Mouse (Mus musculus) embryonic facial prominence, embryonic 14.5 days (tissue): ENCODE results near the gene Cwc27. TPM values are rescaled to one million over a fixed set of nuclear protein-coding genes. Genes with fewer than 3 reads are reported as not detected.
A peak's percentile ranks its signal among the peaks of the same experiment; 100 is the strongest.

Source experiments
- ATAC-seq: fragments of 200-750 bp; cut with Nextera tagmentation; 2 replicates; pipeline ENCODE4 v1.8.0; 2017; ENCODE audit warnings: low read depth, moderate number of reproducible peaks, moderate TSS enrichment
- DNase-seq: peaks from one replicate; pipeline ENCODE4 v3.0.0-alpha.2; 2015; ENCODE audit warnings: low spot score
- H3K27ac ChIP-seq: fragments of 300-500 bp; sonication (generic); replicated peaks from 2 replicates; pipeline ENCODE4 v1.5.1; 2014; ENCODE audit warnings: low read depth, mild to moderate bottlenecking, low read length, moderate library complexity
- H3K27me3 ChIP-seq: fragments of 300-500 bp; sonication (generic); replicated peaks from 2 replicates; pipeline ENCODE4 v1.6.1; 2014; ENCODE audit warnings: low read length; ENCODE audit not compliant: control insufficient read depth, insufficient read depth
- H3K36me3 ChIP-seq: fragments of 300-500 bp; sonication (generic); 2 replicates; pipeline ENCODE4 v1.6.1; 2014; ENCODE audit warnings: low read length, mixed read lengths; ENCODE audit not compliant: control insufficient read depth, insufficient read depth
- H3K4me1 ChIP-seq: fragments of 300-500 bp; sonication (generic); 2 replicates; pipeline ENCODE4 v1.6.1; 2014; ENCODE audit warnings: antibody characterized with exemption, low read length; ENCODE audit not compliant: control insufficient read depth, insufficient read depth
- H3K4me2 ChIP-seq: fragments of 300-500 bp; sonication (generic); 2 replicates; pipeline ENCODE4 v1.6.1; 2014; ENCODE audit warnings: low read depth, mild to moderate bottlenecking, low read length, moderate library complexity, mixed read lengths
- H3K4me3 ChIP-seq: fragments of 300-500 bp; sonication (generic); 2 replicates; pipeline ENCODE4 v1.5.1; 2014; ENCODE audit warnings: low read depth, mild to moderate bottlenecking, low read length
- H3K9ac ChIP-seq: fragments of 300-500 bp; sonication (generic); 2 replicates; pipeline ENCODE4 v1.6.1; 2014; ENCODE audit warnings: low read depth, mild to moderate bottlenecking, low read length, moderate library complexity, mixed read lengths
- H3K9me3 ChIP-seq: fragments of 300-500 bp; sonication (generic); 2 replicates; pipeline ENCODE4 v1.6.1; 2016; ENCODE audit warnings: low read length; ENCODE audit not compliant: control insufficient read depth
- WGBS: fragments of 180-500 bp; shearing (Covaris S2); extraction: QIAGEN DNeasy Blood & Tissue Kit; methylation state at CpG from one replicate; pipeline ENCODE4 v1.1.7; 2014; 5-methylcytosine and 5-hydroxymethylcytosine counted together
- polyA plus RNA-seq: library from polyadenylated mRNA; unstranded; fragments of >200 nt; fragmentation: Nextera tagmentation; extraction: Ambion mirVana; gene quantifications from 2 replicates; pipeline ENCODE4 v1.2.1, GENCODE M21; 2014

The Cwc27 gene
- polyA plus RNA-seq, 1 experiment from 2014 or later = 19.1 TPM

- no peak for ATAC-seq
- no peak for DNase-seq
- Histone ChIP-seq H3K4me1 (no peaks in the 10 kb centered on the region), H3K9ac (no peak overlapping the region), H3K4me3 (no peak overlapping the region), H3K36me3 (no peaks in the 10 kb centered on the region), H3K27ac (no peak overlapping the region), H3K9me3 (no peaks in the 10 kb centered on the region), H3K4me2 (no peak overlapping the region), H3K27me3 (no peaks in the 10 kb centered on the region)
- WGBS = 89% methylated on average over 4 of the region's 4 CpGs
Measured at GRCm38 (mm10) chr13:104742866-104743265, 74.1 kb downstream of the Cwc27 start.

GRCm38 (mm10) chr13:104729261-104730046 lies 87.5 kb downstream of the Cwc27 start:
- Histone ChIP-seq H3K36me3 (no peaks in the 10 kb centered on the region), H3K9ac (no peak overlapping the region), H3K4me1 (no peaks in the 10 kb centered on the region), H3K27me3 (no peaks in the 10 kb centered on the region), H3K9me3 (no peaks in the 10 kb centered on the region), H3K4me2 (no peak overlapping the region), H3K27ac (no peak overlapping the region), H3K4me3 (no peak overlapping the region)
- 54% methylated on average over 3 of the region's 3 CpGs for WGBS
- ATAC-seq (no peak), DNase-seq (no peak)

GRCm38 (mm10) chr13:104727681-104728080 lies 89.3 kb downstream of the Cwc27 start:
- H3K9ac ChIP-seq = no peak overlapping the region
- H3K4me3 ChIP-seq = no peak overlapping the region
- H3K9me3 ChIP-seq = no peaks in the 10 kb centered on the region
- no peak for DNase-seq
- no peak overlapping the region for H3K27ac ChIP-seq
- H3K4me2 ChIP-seq = no peak overlapping the region
- H3K4me1 ChIP-seq = no peaks in the 10 kb centered on the region
- no peaks in the 10 kb centered on the region for H3K27me3 ChIP-seq
- no peak for ATAC-seq
- no peaks in the 10 kb centered on the region for H3K36me3 ChIP-seq
- 83% methylated on average over 2 of the region's 2 CpGs for WGBS

GRCm38 (mm10) chr13:104720133-104720532 lies 96.8 kb downstream of the Cwc27 start:
- H3K27me3 ChIP-seq = no peaks in the 10 kb centered on the region
- H3K4me1 ChIP-seq = no peaks in the 10 kb centered on the region
- no peak overlapping the region for H3K9ac ChIP-seq
- H3K4me2 ChIP-seq = no peak overlapping the region
- H3K27ac ChIP-seq = no peak overlapping the region
- ATAC-seq (no peak), DNase-seq (no peak)
- no peaks in the 10 kb centered on the region for H3K9me3 ChIP-seq
- no peaks in the 10 kb centered on the region for H3K36me3 ChIP-seq
- no peak overlapping the region for H3K4me3 ChIP-seq
- 86% methylated on average over 5 of the region's 5 CpGs for WGBS

GRCm38 (mm10) chr13:104694612-104695355 lies 122.2 kb downstream of the Cwc27 start:
- Histone ChIP-seq H3K9ac (no peak overlapping the region), H3K9me3 (no peaks in the 10 kb centered on the region), H3K4me3 (no peak overlapping the region), H3K27me3 (no peaks in the 10 kb centered on the region), H3K4me1 (peaks cover 9% of the 10 kb centered on the region), H3K27ac (0 out of 2 replicates have a peak overlapping the region, but pooled peaks have one; percentile 1), H3K36me3 (no peaks in the 10 kb centered on the region), H3K4me2 (no peak overlapping the region)
- ATAC-seq (peak; percentile 88), DNase-seq (peak; percentile 91)
- 28% methylated on average over 6 of the region's 6 CpGs for WGBS

GRCm38 (mm10) chr13:104692710-104693109 lies 124.2 kb downstream of the Cwc27 start:
- WGBS = 71% methylated on average over 3 of the region's 3 CpGs
- no peak for ATAC-seq
- no peak overlapping the region for H3K4me2 ChIP-seq

GRCm38 (mm10) chr13:104685537-104685936 lies 131.4 kb downstream of the Cwc27 start:
- H3K27ac ChIP-seq = no peak overlapping the region
- ATAC-seq = no peak
- H3K4me1 ChIP-seq = peaks cover 10% of the 10 kb centered on the region; the same call in 1 of the 2 replicates
- WGBS = 44% methylated on average over 2 of the region's 2 CpGs
- no peak overlapping the region for H3K4me2 ChIP-seq
- no peak for DNase-seq
- H3K27me3 ChIP-seq = no peaks in the 10 kb centered on the region
- no peak overlapping the region for H3K9ac ChIP-seq
- no peak overlapping the region for H3K4me3 ChIP-seq
- no peaks in the 10 kb centered on the region for H3K9me3 ChIP-seq
- no peaks in the 10 kb centered on the region for H3K36me3 ChIP-seq

More at GRCm38 (mm10) chr13:104692710-104693109, 124.2 kb downstream of the Cwc27 start:
- H3K9ac ChIP-seq = no peak overlapping the region
- H3K27me3 ChIP-seq = no peaks in the 10 kb centered on the region
- H3K4me3 ChIP-seq = no peak overlapping the region
- H3K36me3 ChIP-seq = no peaks in the 10 kb centered on the region
- H3K4me1 ChIP-seq = peaks cover 9% of the 10 kb centered on the region
- no peak for DNase-seq
- H3K9me3 ChIP-seq = no peaks in the 10 kb centered on the region
- H3K27ac ChIP-seq = no peak overlapping the region

- H3K4me1 ChIP-seq = peaks cover 10% of the 10 kb centered on the region; the same call in 1 of the 2 replicates
- H3K36me3 ChIP-seq = no peaks in the 10 kb centered on the region
- WGBS = 12% methylated on average over 6 of the region's 6 CpGs
- no peaks in the 10 kb centered on the region for H3K27me3 ChIP-seq
- no peak overlapping the region for H3K9ac ChIP-seq
- H3K4me3 ChIP-seq = no peak overlapping the region
- no peaks in the 10 kb centered on the region for H3K9me3 ChIP-seq
- H3K27ac ChIP-seq = no peak overlapping the region
- H3K4me2 ChIP-seq = no peak overlapping the region
- DNase-seq (peak; percentile 64), ATAC-seq (no peak)
Measured at GRCm38 (mm10) chr13:104684361-104685011, 132.5 kb downstream of the Cwc27 start.
